Mouse (Mus musculus) ES-E14 (cell line): ENCODE measurements around the gene Pnpla8. TPM values are rescaled to one million over a fixed set of nuclear protein-coding genes. Genes with fewer than 3 reads are reported as not detected.

ENCODE experiments used
- DNase-seq: peaks from one replicate; pipeline ENCODE4 v3.0.0-alpha.2; 2013; ENCODE audit warnings: low read depth, low spot score
- H3K27ac ChIP-seq: 2 replicates; pipeline ENCODE4 v1.5.1; 2012; ENCODE audit warnings: low read depth, mild to moderate bottlenecking, low read length, moderate library complexity, mixed read lengths; ENCODE audit not compliant: poor library complexity, insufficient read depth, severe bottlenecking
- H3K36me3 ChIP-seq: 2 replicates; pipeline ENCODE4 v1.6.1; 2012; ENCODE audit warnings: mild to moderate bottlenecking, low read length, moderate library complexity, mixed read lengths; ENCODE audit not compliant: control insufficient read depth, poor library complexity, insufficient read depth, severe bottlenecking
- H3K4me1 ChIP-seq, 2 experiments: fragments of 150-350 bp in 1 of 2; sonication (generic) in 1 of 2; 2 replicates each; pipeline ENCODE4 v1.6.1; 2012; ENCODE audit warnings: low read length in 2 of 2, mild to moderate bottlenecking in 1 of 2, mixed read lengths in 1 of 2; ENCODE audit not compliant: control insufficient read depth in 2 of 2, insufficient read depth in 2 of 2, poor library complexity in 1 of 2
- H3K4me3 ChIP-seq, 2 experiments: fragments of 150-350 bp in 1 of 2; sonication (generic) in 1 of 2; 2 replicates each; pipeline ENCODE4 v1.5.1; 2012; ENCODE audit warnings: low read length in 2 of 2, low read depth in 1 of 2, mild to moderate bottlenecking in 1 of 2, mixed read lengths in 1 of 2; ENCODE audit not compliant: insufficient read depth in 1 of 2, poor library complexity in 1 of 2, severe bottlenecking in 1 of 2
- H3K9ac ChIP-seq: 2 replicates; pipeline ENCODE4 v1.6.1; 2012; ENCODE audit warnings: low read depth, mild to moderate bottlenecking, low read length, mixed read lengths; ENCODE audit not compliant: poor library complexity, insufficient read depth, severe bottlenecking
- H3K9me3 ChIP-seq: fragments of 150-350 bp; sonication (generic); 2 replicates; pipeline ENCODE4 v1.6.1; 2012; ENCODE audit warnings: low read depth, mild to moderate bottlenecking, low read length; ENCODE audit not compliant: control insufficient read depth, insufficient read depth
- CHD2 ChIP-seq: IDR thresholded peaks from 2 replicates; pipeline ENCODE4 v1.6.1; 2014; ENCODE audit warnings: mild to moderate bottlenecking, low read depth, low read length, inconsistent platforms
- HCFC1 ChIP-seq: IDR thresholded peaks from 2 replicates; pipeline ENCODE4 v1.6.1; 2012; ENCODE audit warnings: low read length, inconsistent platforms, borderline replicate concordance; ENCODE audit not compliant: insufficient read depth
- MAFK ChIP-seq: IDR thresholded peaks from 2 replicates; pipeline ENCODE4 v1.6.1; 2014; ENCODE audit warnings: mild to moderate bottlenecking, low read depth, low read length, inconsistent platforms; ENCODE audit not compliant: insufficient read depth
- ZC3H11A ChIP-seq: IDR thresholded peaks from 2 replicates; pipeline ENCODE4 v1.6.1; 2012; ENCODE audit warnings: low read depth, mild to moderate bottlenecking, inconsistent platforms, low read length, borderline replicate concordance
- ZNF384 ChIP-seq: IDR thresholded peaks from 2 replicates; pipeline ENCODE4 v1.6.1; 2012; ENCODE audit warnings: low read depth, low read length, inconsistent platforms
- in situ Hi-C, 2 experiments: fragments of 600-800 bp; cut with MboI; formaldehyde crosslinking; loops; one replicate each; pipeline ENCODE4 v1.15.1; 2025; ENCODE audit warnings: low sequenced_read_pairs in 2 of 2, inconsistent platforms in 1 of 2; ENCODE audit not compliant: unreplicated experiment in 2 of 2
- total RNA-seq: library from RNA; depleted of rRNA; stranded (reverse); fragments of 300-350 nt; gene quantifications from 2 replicates; pipeline ENCODE4 v1.2.3, GENCODE M21; 2012

Pnpla8 gene
- total RNA-seq, 1 experiment, result 23.6 TPM

DNA sequence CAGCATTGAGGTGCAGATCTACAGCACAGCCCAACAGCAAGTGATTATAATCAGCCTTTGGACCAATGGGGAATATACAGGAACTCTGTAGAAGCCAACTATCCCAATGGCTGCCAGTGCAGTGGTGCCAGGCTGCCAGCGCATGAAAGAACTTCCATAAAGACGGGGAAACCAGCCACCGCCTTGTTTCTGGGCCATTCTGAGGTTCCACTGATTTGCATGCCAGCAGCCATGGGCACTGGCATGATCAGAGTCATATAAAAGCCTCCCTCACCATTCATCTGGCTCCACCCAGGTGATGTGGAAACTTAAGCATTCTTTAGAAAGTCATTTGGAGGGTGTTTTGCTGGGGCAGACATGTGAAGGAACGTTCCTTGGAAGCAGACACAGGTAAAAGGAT is 21.2 kb downstream of the Pnpla8 start:
- Histone ChIP-seq H3K4me3 (no peak overlapping the region), H3K4me1 (no peaks in the 10 kb centered on the region), H3K27ac (no peak overlapping the region), H3K9ac (no peak overlapping the region), H3K36me3 (no peaks in the 10 kb centered on the region), H3K9me3 (no peaks in the 10 kb centered on the region)
- in situ Hi-C loops, result no loop called here
- no peak for DNase-seq
- TF ChIP-seq ZC3H11A, result no peak
- TF ChIP-seq CHD2, result no peak
- TF ChIP-seq HCFC1, result no peak
- TF ChIP-seq ZNF384, result no peak
- no peak for TF ChIP-seq MAFK

- Histone ChIP-seq H3K36me3 (no peaks in the 10 kb centered on the region), H3K27ac (no peak overlapping the region), H3K4me3 (no peak overlapping the region), H3K9ac (no peak overlapping the region), H3K9me3 (no peaks in the 10 kb centered on the region), H3K4me1 (no peaks in the 10 kb centered on the region)
- TF ChIP-seq ZC3H11A, result no peak
- TF ChIP-seq MAFK, result no peak
- no peak for TF ChIP-seq CHD2
- no peak for TF ChIP-seq HCFC1
- TF ChIP-seq ZNF384, result no peak
- in situ Hi-C loops, result no loop called here
- DNase-seq, result no peak
Measured at GRCm38 (mm10) chr12:44245739-44246138, 24.6 kb downstream of the Pnpla8 start.

GRCm38 (mm10) chr12:44248309-44248977 is 27.3 kb downstream of the Pnpla8 start:
- Histone ChIP-seq H3K4me1 (no peaks in the 10 kb centered on the region), H3K9ac (no peak overlapping the region), H3K4me3 (no peak overlapping the region), H3K36me3 (no peaks in the 10 kb centered on the region), H3K27ac (no peak overlapping the region), H3K9me3 (no peaks in the 10 kb centered on the region)
- DNase-seq, result no peak
- no peak for TF ChIP-seq MAFK
- no peak for TF ChIP-seq ZNF384
- TF ChIP-seq ZC3H11A, result no peak
- no peak for TF ChIP-seq CHD2
- TF ChIP-seq HCFC1, result no peak
- in situ Hi-C loops, result no loop called here

DNA sequence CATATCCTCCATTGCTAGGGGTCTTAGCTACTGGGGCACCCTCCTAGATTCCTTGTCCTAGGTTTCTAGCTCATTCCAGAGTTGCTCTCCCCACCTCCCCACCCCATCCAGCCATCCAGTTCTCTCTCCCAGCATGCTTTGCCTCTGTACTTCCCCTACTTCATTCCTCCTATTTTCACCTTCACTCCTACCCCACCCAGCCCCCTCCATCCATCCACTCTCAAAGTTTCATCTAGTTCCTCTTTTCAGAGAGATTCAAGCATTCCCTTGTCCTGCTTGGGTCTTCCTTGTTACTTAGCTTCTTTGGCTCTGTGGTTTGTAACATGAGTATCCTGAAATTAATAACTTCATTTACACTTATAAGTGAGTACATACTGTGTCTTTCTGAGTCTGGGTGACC is 41.4 kb downstream of the Pnpla8 start:
- no peaks in the 10 kb centered on the region for H3K9me3 ChIP-seq
- H3K4me1 ChIP-seq, result no peaks in the 10 kb centered on the region
- H3K9ac ChIP-seq, result no peak overlapping the region
- DNase-seq, result no peak
- H3K27ac ChIP-seq, result no peak overlapping the region
- no peak for TF ChIP-seq ZNF384
- no peak for TF ChIP-seq HCFC1
- no peak for TF ChIP-seq MAFK
- TF ChIP-seq CHD2, result no peak
- no peak for TF ChIP-seq ZC3H11A
- no peaks in the 10 kb centered on the region for H3K36me3 ChIP-seq
- in situ Hi-C loops, result no loop called here
- no peak overlapping the region for H3K4me3 ChIP-seq

DNA sequence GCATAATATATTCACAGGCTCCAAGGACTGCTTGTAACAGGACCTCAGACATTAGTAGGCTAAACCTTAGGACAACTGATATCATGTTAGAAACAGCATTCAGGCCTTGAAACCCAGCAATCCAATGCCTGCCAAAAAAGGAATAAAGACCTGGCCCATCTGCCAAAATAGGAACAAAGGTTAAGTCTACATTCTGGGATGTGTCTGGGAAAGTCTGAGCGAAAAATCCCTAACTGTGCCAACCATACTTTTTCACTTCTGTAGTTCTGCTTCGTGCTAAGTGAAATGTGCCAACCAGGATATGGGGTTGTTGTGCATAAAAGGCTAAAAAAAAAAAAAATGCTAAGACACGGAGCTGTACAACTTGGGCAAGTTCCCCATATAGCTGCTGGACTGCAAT is 44.5 kb downstream of the Pnpla8 start:
- no peaks in the 10 kb centered on the region for H3K9me3 ChIP-seq
- no peak for TF ChIP-seq MAFK
- TF ChIP-seq HCFC1, result no peak
- no peak for TF ChIP-seq CHD2
- no peak for TF ChIP-seq ZNF384
- TF ChIP-seq ZC3H11A, result no peak
- H3K9ac ChIP-seq, result no peak overlapping the region
- no peak overlapping the region for H3K4me3 ChIP-seq
- in situ Hi-C loops, result no loop called here
- H3K36me3 ChIP-seq, result no peaks in the 10 kb centered on the region
- no peak for DNase-seq
- no peak overlapping the region for H3K27ac ChIP-seq
- peaks cover 0 to 2% of the 10 kb centered on the region in 2 experiments; a peak in 1 of 4 replicates for H3K4me1 ChIP-seq
